Mouse (Mus musculus): ENCODE measurements around the gene 1700018B08Rik.

1700018B08Rik gene

DNA sequence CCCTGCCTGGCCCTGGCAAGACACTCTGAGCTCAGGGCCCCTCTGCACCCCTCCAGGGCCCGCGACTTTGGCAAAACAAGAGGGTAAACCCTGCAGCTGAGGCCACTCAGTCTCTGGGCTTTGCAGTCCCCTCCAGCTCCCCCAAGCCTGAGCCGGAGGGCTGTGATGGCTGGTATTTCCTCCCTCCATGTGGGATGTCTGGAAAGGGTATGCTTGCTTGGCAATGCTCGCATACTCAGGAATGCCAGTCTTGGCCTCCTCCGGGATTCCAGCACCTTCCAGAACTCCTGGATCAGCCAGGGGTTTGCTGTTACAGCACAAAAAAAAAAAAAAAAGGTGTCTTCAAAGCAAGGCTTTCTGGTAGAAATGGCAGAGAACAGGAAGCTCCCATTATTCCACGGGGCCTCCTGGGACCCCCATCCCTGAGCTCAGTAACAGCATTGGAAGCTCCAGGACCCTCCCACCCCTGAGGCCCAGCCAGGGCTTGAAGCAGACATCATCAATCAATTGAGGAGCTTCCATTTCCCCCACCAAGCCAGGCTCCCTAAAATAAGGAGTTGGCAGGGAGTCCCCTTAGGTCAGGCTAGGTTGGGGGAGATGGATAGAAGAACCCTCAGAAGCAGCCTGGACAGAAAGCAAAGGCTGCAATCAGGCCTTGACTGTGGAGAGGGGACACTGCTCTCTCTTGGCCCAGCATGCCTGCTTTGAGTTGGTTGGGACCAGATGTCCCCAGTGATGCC lies 17.1 kb downstream of the 1700018B08Rik start:
- in situ Hi-C loops (cut with MboI; ENCODE audit: low sequenced_read_pairs), result no loop called here

DNA sequence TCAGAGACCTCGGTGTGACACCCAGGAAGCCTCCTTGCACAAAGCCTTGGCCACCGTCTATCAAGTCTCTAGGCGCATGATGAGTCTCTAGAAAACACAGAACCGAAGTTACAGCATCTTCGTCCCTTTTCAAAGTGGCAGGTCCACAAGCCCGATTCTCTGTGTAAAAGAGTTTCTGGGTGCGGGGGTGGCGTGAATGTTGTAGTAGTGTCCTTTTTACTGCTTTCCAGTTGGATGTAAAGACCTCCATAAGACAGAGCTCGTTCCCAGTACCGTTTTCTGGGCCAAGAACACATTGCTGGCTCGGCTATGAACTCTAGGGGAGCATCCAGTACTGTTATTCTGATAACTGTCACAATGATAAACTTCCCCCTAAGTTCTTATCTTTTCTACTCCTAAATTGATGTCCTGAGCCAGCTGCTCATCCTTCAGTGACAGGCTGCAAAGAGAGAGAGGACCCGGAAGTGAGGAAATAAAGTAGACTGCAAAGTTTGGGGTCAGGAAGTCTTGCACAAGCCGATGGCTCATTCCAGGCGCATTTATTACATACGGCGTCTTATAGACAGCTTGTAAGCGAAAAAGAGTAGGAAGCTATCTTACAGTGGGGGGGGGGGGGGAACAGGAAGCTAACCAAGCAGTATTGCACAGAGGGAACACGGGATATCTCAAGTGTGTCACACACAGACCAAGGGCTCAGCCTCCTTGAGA lies 18.9 kb downstream of the 1700018B08Rik start:
- in situ Hi-C loops (cut with MboI; ENCODE audit: low sequenced_read_pairs), result no loop called here

DNA sequence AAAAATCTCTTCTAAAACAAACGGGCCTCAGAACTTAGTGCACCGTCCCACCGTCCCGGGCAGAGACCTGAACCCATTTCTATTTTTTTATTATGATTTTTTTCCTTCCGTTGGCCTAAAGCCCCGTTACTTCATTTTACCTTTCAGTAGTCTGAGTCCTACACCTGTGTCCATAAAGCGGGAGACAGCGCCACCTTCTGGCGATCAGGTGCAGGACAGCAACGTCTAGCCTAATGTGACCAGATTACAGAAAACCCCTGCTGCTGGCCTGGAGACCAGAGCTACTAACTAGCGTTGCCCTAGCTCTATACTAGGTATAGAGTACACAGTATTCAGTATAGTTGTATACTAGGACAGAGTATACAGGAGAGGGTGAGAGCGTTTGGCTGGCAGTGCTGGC lies 30.7 kb downstream of the 1700018B08Rik start:
- in situ Hi-C loops (cut with MboI; ENCODE audit: low sequenced_read_pairs), result loop anchor here (10.0 kb wide), 1 partner anchor 389 kb away; the partner anchor contains the start of gene Foxl1

DNA sequence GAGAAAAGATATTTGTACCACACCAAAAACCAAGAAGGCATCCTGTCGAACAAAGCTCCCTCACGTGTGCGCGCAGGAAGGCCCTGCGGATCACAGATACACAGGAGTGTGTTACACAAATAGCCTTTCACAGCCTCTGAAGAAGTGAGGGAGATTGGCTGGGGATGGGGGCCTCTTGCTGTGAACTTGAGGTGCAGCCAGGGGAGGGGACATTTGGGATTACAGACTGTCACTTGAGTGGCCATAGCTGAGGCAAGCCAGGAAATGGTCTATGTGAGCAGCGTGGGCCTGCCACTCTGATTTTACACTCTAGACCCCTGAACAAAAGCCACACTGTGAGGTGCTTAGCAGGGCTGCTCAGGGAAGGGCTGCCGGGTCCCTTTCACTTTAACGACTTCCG lies 32.4 kb downstream of the 1700018B08Rik start:
- in situ Hi-C loops (cut with MboI; ENCODE audit: low sequenced_read_pairs), result loop anchor here (10.0 kb wide), 1 partner anchor 387 kb away; the partner anchor contains the start of gene Foxl1

DNA sequence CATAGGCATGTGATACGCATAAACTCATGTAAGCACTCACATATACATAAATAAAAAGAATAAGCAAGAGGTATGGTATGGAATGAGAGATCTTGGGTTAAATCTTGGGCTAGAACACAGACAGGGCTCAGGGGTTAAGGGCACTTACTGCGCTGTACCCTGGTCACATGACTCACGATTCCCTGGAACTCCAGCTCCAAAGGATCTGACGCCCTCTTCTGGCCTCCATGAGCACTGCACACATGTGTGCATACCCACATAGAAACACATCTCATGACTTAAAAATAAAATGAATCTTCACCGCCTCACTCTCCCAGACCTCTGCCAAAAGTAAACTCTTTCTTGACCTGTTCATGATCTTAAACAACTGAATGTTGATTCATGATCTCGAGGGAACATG lies 46.5 kb downstream of the 1700018B08Rik start:
- in situ Hi-C loops (cut with MboI; ENCODE audit: low sequenced_read_pairs), result no loop called here

DNA sequence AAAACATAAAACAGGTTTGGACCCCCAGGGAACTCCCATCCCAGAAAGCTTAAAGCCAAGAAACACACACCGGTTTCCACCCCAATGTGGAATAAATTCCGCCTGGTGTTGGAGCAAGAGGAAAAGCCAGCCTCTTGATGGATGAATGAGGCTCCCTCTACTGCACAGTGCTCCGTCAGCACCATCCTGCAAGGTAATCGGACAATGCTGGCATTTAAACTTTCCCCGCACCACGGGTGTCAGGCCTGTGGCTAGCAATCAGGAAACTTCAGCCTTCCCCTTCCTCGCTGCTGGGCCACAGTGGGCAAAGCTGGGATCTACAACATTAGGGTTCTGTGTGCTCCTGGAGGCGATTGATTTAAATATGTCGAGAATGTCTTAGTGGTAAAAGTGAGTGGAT lies 52.5 kb downstream of the 1700018B08Rik start:
- in situ Hi-C loops (cut with MboI; ENCODE audit: low sequenced_read_pairs), result no loop called here

DNA sequence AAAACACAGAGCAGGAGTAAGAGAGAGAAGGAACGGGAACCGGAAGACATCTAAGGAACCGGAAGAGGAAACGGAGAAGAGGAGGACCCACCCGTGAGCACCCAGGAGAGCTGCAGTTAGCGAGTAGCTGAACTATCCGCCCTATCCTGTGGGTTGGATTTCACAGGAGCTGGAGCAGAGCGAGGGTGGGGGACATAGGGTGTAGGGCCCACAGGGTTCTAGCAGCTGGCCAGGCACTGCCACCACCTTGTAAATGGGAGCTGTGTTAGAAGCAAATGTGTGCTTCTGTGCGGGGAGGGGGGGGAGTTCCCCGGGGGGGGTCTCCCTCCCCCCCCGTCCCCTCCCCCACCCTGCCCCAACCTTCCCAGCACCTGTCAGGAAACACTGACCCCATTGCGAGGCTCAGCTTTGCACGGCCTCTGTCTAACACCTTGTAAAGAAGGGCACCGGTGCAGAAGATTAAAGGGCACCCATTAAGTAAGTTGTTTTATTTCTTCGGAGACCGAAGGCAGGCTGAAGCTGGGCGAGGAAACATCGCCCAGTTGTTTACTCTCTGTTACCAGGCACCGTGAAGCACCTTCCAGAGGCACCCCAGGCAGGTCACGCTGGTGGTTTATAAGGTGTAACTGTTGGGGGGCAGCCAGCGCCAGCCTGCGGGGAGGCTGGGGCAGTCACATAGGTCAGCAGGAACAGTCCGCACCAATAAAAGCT lies 59.9 kb downstream of the 1700018B08Rik start:
- in situ Hi-C loops (cut with MboI; ENCODE audit: low sequenced_read_pairs), result no loop called here

Measured in CH12F3 (cell line).